Comparison of ENCODE assay signal across 10 mouse cellular contexts in genomic region chr3:145890346-145891132, GRCm38 (mm10). TPM values are rescaled to one million over a fixed set of nuclear protein-coding genes. Genes with fewer than 3 reads are reported as not detected.
DNase-seq lines count a peak whose midpoint lies in the region; ATAC-seq and TF ChIP-seq lines count a peak whose summit lies in the region.
"Had no signal": no experiment of that assay in that cellular context is flagged by ENCODE, and none has a peak within 500 bp of the region (broad histone marks: within the 10 kb centered on the region; RNA-seq: fewer than 3 reads in every experiment).

No protein-coding gene starts in this region.

- 11% methylated on average over 18 of the region's 18 CpGs for WGBS in forebrain, embryonic 15.5 days
- 42% methylated on average over 18 of the region's 18 CpGs for WGBS in midbrain, postnatal 0 days

- TF ChIP-seq CTCF in midbrain, postnatal 0 days (IDR thresholded peaks at IDR 0.05), result no peak

- no peak overlapping the region for H3K4me3 ChIP-seq in forebrain, embryonic 15.5 days
- no peak overlapping the region for H3K4me3 ChIP-seq in midbrain, postnatal 0 days (ENCODE audit: low read depth, low read length)

- DNase-seq in cerebellum, adult 11-12 months, result peak; percentile 22
- peak; percentile 36 to 38 for DNase-seq in layer of hippocampus, postnatal 10 days (ENCODE audit: low spot score in 2 of 2)
- peak; percentile 89 for DNase-seq in midbrain, postnatal 0 days (ENCODE audit: low spot score)
- DNase-seq in spleen, postnatal 14 days (ENCODE audit: low spot score in 2 of 2), result no peak
- DNase-seq in ovary, postnatal 10 days (ENCODE audit: low spot score), result no peak
- DNase-seq: heart, postnatal 10 days had no signal

- peak overlapping the region; percentile 83 for H3K27ac ChIP-seq in forebrain, embryonic 15.5 days (replicated peaks)
- no peak overlapping the region for H3K27ac ChIP-seq in midbrain, postnatal 0 days (ENCODE audit: low read depth, low read length)
- H3K27ac ChIP-seq: macrophage had no signal

- 0 out of 2 replicates have a peak, but pooled peaks cover 3% of the 10 kb centered on the region for H3K36me3 ChIP-seq in forebrain, embryonic 15.5 days
- no peaks in the 10 kb centered on the region for H3K36me3 ChIP-seq in midbrain, postnatal 0 days (ENCODE audit: insufficient read depth, low read length)

- peaks cover 45% of the 10 kb centered on the region for H3K4me1 ChIP-seq in forebrain, embryonic 15.5 days
- H3K4me1 ChIP-seq in midbrain, postnatal 0 days (ENCODE audit: insufficient read depth, low read length), result no peaks in the 10 kb centered on the region

- no peak overlapping the region for H3K4me2 ChIP-seq in forebrain, embryonic 15.5 days (replicated peaks)
- H3K4me2 ChIP-seq in midbrain, postnatal 0 days (ENCODE audit: low read depth, low read length, poor library complexity, severe bottlenecking), result no peak overlapping the region

- no peaks in the 10 kb centered on the region for H3K9me3 ChIP-seq in forebrain, embryonic 15.5 days
- H3K9me3 ChIP-seq in midbrain, postnatal 0 days (ENCODE audit: low read length), result no peaks in the 10 kb centered on the region

- H3K9ac ChIP-seq in forebrain, embryonic 15.5 days (replicated peaks), result no peak overlapping the region
- H3K9ac ChIP-seq in midbrain, postnatal 0 days (replicated peaks; ENCODE audit: low read length, poor library complexity, severe bottlenecking), result no peak overlapping the region

- no peak for ATAC-seq in cerebellum, adult (ENCODE audit: insufficient number of reproducible peaks, low FRiP score, low TSS enrichment)
- peak; percentile 92 for ATAC-seq in forebrain, embryonic 15.5 days (replicated peaks)
- ATAC-seq in midbrain, postnatal 0 days (ENCODE audit: low FRiP score), result peak; percentile 89
- no peak for ATAC-seq in CD4-positive, CD25-positive, alpha-beta regulatory T cell, adult 4 months

- H3K27me3 ChIP-seq in forebrain, embryonic 15.5 days, result no peaks in the 10 kb centered on the region
- no peaks in the 10 kb centered on the region for H3K27me3 ChIP-seq in midbrain, postnatal 0 days (ENCODE audit: insufficient read depth, low read length)

RNA-seq across cellular contexts. Expression of gene Bcl10, which starts 32.1 kb away (rescaled TPM):
- 41.3 and 42.4 TPM in 2 replicates for polyA plus RNA-seq in forebrain, embryonic 15.5 days (2015; fragmentation: Nextera tagmentation; extraction: Ambion mirVana)
- 10 to 100 TPM; 16.8 to 17.5 TPM for total RNA-seq in layer of hippocampus, postnatal 10 days (2021)
- total RNA-seq in midbrain, postnatal 0 days (2014; rRNA removed), result 19.4 and 29.4 TPM in 2 replicates
- 33.2 and 33.3 TPM in 2 replicates for polyA plus RNA-seq in midbrain, postnatal 0 days (2015; fragmentation: Nextera tagmentation; extraction: Ambion mirVana)
- 10 to 100 TPM; 43.5 to 50.2 TPM for polyA plus RNA-seq in CD4-positive, CD25-positive, alpha-beta regulatory T cell, adult 4 months (2017; shearing (Covaris generic))

RNA-seq across cellular contexts. Expression of gene 2410004B18Rik, which starts 47.3 kb away (rescaled TPM):
- 71.1 and 80.1 TPM in 2 replicates for polyA plus RNA-seq in forebrain, embryonic 15.5 days (2015; fragmentation: Nextera tagmentation; extraction: Ambion mirVana)
- total RNA-seq in layer of hippocampus, postnatal 10 days (2021), result 10 to 100 TPM; 35.8 to 44.8 TPM
- 48.9 and 55.1 TPM in 2 replicates for total RNA-seq in midbrain, postnatal 0 days (2014; rRNA removed)
- 83.8 and 87.3 TPM in 2 replicates for polyA plus RNA-seq in midbrain, postnatal 0 days (2015; fragmentation: Nextera tagmentation; extraction: Ambion mirVana)
- polyA plus RNA-seq in CD4-positive, CD25-positive, alpha-beta regulatory T cell, adult 4 months (2017; shearing (Covaris generic)), result 10 to 100 TPM; 18.9 to 21.5 TPM

Comparison
In these comparisons a context has a peak if more than half of its experiments do, and no peak if none do; other contexts are left out.
1. DNase-seq: peak in cerebellum, adult 11-12 months (single experiment), layer of hippocampus, postnatal 10 days (2 of 2) and midbrain, postnatal 0 days (single experiment); none in spleen, postnatal 14 days (0 of 2) and ovary, postnatal 10 days (single experiment).
2. ATAC-seq: peak in forebrain, embryonic 15.5 days (single experiment) and midbrain, postnatal 0 days (single experiment); none in cerebellum, adult (single experiment) and CD4-positive, CD25-positive, alpha-beta regulatory T cell, adult 4 months (single experiment).